Mouse (Mus musculus) embryo, embryonic 10 days (tissue): Measurements from ENCODE around the gene Fermt3.

Source experiments
- DNase-seq: peaks from one replicate; pipeline ENCODE4 v3.0.0-alpha.2; 2015; ENCODE audit warnings: low spot score

Gene Fermt3

GRCm38 (mm10) chr19:6972247-6972917 is 46.9 kb downstream of the Fermt3 start:
- no peak for DNase-seq

GRCm38 (mm10) chr19:6971644-6972043 is 47.6 kb downstream of the Fermt3 start:
- DNase-seq = peak; percentile 54

- DNase-seq = no peak
Observed at GRCm38 (mm10) chr19:6970460-6971085, 48.7 kb downstream of the Fermt3 start.

DNA sequence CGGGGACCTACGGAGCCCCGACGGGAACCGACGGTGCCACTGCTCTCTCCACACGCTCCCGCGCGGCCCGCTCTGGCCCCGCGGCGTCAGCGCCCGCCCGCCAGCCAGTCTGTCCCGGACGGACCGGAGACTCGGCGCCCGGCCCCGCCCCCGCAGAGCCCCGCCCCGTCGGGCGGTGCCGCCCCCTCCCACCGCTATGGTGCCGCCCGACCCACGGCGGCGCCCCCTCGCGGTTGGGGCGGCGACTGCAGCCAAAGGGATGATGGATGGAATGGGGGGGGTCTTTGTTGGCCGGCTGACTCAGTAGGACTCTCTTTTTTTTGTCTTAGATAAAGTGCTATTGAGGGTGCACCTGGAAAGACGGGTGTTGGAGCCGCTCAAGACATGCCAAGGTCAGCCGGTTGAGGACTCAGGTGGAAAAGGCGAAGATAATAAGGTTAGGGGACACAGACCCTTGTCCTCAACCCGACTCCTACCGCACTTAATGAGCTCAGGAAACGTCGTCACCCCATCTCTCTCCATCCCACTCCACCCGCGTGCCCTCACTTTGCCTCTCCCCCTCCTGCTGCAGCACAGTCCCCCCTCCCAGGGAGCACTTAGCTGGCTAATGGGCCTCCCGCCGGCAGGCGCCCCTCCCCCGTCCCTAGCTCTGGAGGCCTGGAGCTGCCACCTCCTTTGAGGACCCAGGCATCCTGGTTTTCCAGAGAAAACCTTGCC is 49.4 kb downstream of the Fermt3 start:
- DNase-seq = peak; percentile 49

GRCm38 (mm10) chr19:6969291-6969664 is 50.0 kb downstream of the Fermt3 start:
- DNase-seq = peak; percentile 41

GRCm38 (mm10) chr19:6968491-6969271 is 50.6 kb downstream of the Fermt3 start:
- DNase-seq = no peak

GRCm38 (mm10) chr19:6956461-6956860 is 62.8 kb downstream of the Fermt3 start:
- no peak for DNase-seq

- no peak for DNase-seq
Observed at GRCm38 (mm10) chr19:6955424-6955823, 63.8 kb downstream of the Fermt3 start.

DNA sequence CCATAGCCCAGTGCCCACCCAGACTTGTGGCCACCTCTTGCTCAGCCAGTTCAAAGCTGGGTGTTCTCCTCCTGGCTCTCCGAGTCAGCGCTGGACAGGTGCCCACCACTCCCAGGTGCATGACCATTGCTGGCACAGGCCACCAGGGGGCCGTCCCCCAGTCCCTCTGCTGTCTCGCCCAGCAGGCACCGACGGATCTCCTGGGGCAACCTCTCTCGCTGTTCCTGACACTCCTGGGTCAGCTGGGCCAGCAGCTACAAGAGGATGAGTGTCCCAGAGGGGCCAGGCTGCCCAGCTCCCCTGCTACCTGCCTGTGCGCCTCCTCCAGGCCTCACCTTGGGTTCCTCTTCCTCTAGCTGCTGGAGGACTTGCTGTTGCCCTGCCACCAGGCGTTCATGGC is 65.2 kb downstream of the Fermt3 start:
- no peak for DNase-seq

- DNase-seq = no peak
Observed at GRCm38 (mm10) chr19:6952712-6953037, 66.6 kb downstream of the Fermt3 start.

DNA sequence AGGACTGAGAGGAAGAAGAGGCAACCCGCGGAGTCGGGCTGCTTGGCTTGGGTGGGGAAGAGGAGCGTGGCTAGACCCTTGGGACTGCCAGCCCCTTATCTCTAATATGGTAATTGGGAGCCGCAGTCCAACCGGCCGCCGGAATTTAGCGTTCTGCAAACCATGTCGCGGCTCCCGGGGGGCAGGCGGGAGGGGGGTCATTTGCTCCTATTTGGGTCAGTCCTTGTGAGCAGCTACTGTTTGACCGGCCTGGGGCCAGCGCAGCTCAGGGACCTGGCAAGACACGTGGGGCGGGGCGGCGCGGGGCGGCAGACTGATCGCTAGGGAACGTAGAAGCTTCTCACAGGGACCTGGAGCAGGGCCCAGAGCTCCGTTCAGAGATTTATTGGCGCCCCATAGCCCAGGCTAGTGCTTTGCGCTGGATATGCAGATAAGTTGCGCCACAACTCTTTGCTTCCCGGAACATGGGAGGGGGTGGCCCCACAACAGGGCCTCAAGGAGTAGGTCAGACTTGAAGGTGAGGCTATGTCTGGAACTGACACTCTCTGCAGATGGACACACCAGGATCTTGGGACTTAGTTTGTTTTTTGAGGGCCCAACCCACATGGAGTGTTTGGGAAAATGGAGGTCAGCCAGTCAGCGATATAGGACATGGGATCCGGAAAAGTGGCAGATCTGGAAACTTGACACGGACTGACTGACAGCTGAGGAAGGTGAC is 67.1 kb downstream of the Fermt3 start:
- peak; percentile 57 for DNase-seq

DNA sequence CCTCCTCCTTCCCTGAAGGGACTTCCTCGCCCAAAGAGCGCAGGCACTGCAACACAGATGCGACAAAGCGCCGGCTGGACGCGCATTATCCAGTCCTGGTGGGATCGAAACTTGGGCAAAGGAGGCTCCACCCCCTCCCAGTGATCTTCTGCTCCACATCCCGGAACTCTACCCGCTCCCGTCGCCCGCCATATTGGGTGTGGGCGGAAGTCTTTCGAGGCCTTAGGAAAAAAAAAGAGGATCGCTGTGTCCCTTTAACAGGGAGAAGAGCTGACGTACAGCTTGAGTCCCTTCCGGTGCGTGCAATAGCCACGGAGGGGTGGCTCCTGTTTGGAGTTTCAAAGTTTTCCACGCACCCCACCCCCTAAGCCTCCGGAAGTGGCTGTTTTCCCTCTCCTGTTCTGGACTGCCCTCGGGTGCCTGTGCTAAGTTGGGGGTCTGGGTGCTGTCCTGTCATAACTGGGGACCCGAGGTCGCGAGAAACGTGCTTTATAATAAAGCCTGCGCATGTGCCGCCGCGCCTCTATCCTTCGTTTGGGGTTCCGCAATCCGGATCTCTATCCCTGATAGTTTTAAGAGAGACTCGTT is 67.8 kb downstream of the Fermt3 start:
- DNase-seq = peak; percentile 93

- DNase-seq = peak; percentile 83
Observed at GRCm38 (mm10) chr19:6950613-6951153, 68.6 kb downstream of the Fermt3 start.

- DNase-seq = no peak
Observed at GRCm38 (mm10) chr19:6949951-6950350, 69.3 kb downstream of the Fermt3 start.

- no peak for DNase-seq
Observed at GRCm38 (mm10) chr19:6949532-6949931, 69.7 kb downstream of the Fermt3 start.
